Mouse (Mus musculus): ENCODE results near the gene Ap3b1. TPM values are rescaled to one million over a fixed set of nuclear protein-coding genes. Genes with fewer than 3 reads are reported as not detected.
A peak's percentile ranks its signal among the peaks of the same experiment; 100 is the strongest.

The Ap3b1 gene
- polyA plus RNA-seq, 1 experiment from 2014 or later: 39.0 TPM

GRCm38 (mm10) chr13:94571001-94571400 is 212.2 kb downstream of the Ap3b1 start:
- no peak for DNase-seq (ENCODE audit: low spot score, missing footprints)
- H3K9me3 ChIP-seq (ENCODE audit: control insufficient read depth, low read length): no peaks in the 10 kb centered on the region
- H3K36me3 ChIP-seq (ENCODE audit: control insufficient read depth, insufficient read depth, low read length): no peaks in the 10 kb centered on the region
- H3K27ac ChIP-seq (ENCODE audit: low read depth, low read length): no peak overlapping the region
- H3K9ac ChIP-seq (ENCODE audit: low read length): no peak overlapping the region
- no peak overlapping the region for H3K4me2 ChIP-seq
- H3K4me1 ChIP-seq (ENCODE audit: control insufficient read depth, insufficient read depth, low read length): peaks cover 13% of the 10 kb centered on the region
- WGBS: 89% methylated on average over 10 of the region's 10 CpGs
- peaks cover 45% of the 10 kb centered on the region for H3K27me3 ChIP-seq (ENCODE audit: control insufficient read depth, insufficient read depth, low read length)
- H3K4me3 ChIP-seq (ENCODE audit: low read depth, low read length): no peak overlapping the region
- ATAC-seq (ENCODE audit: low FRiP score): no peak

GRCm38 (mm10) chr13:94573356-94573755 is 214.6 kb downstream of the Ap3b1 start:
- Histone ChIP-seq H3K27ac (ENCODE audit: low read depth, low read length) (no peak overlapping the region), H3K4me2 (no peak overlapping the region), H3K27me3 (ENCODE audit: control insufficient read depth, insufficient read depth, low read length) (peaks cover 48% of the 10 kb centered on the region), H3K4me1 (ENCODE audit: control insufficient read depth, insufficient read depth, low read length) (peaks cover 26% of the 10 kb centered on the region), H3K9ac (ENCODE audit: low read length) (no peak overlapping the region), H3K36me3 (ENCODE audit: control insufficient read depth, insufficient read depth, low read length) (no peaks in the 10 kb centered on the region), H3K4me3 (ENCODE audit: low read depth, low read length) (no peak overlapping the region), H3K9me3 (ENCODE audit: control insufficient read depth, low read length) (no peaks in the 10 kb centered on the region)
- DNase-seq (ENCODE audit: low spot score, missing footprints): no peak
- 80% methylated on average over 8 of the region's 8 CpGs for WGBS
- ATAC-seq (ENCODE audit: low FRiP score): no peak

GRCm38 (mm10) chr13:94573833-94574232 is 215.1 kb downstream of the Ap3b1 start:
- DNase-seq (ENCODE audit: low spot score, missing footprints) (no peak), ATAC-seq (ENCODE audit: low FRiP score) (no peak)
- Histone ChIP-seq H3K36me3 (ENCODE audit: control insufficient read depth, insufficient read depth, low read length) (no peaks in the 10 kb centered on the region), H3K27me3 (ENCODE audit: control insufficient read depth, insufficient read depth, low read length) (peaks cover 52% of the 10 kb centered on the region), H3K27ac (ENCODE audit: low read depth, low read length) (no peak overlapping the region), H3K9me3 (ENCODE audit: control insufficient read depth, low read length) (no peaks in the 10 kb centered on the region), H3K4me3 (ENCODE audit: low read depth, low read length) (no peak overlapping the region), H3K9ac (ENCODE audit: low read length) (no peak overlapping the region), H3K4me1 (ENCODE audit: control insufficient read depth, insufficient read depth, low read length) (peaks cover 26% of the 10 kb centered on the region), H3K4me2 (no peak overlapping the region)
- WGBS: 93% methylated on average over 7 of the region's 7 CpGs

GRCm38 (mm10) chr13:94575607-94576398 is 217.0 kb downstream of the Ap3b1 start:
- Histone ChIP-seq H3K36me3 (ENCODE audit: control insufficient read depth, insufficient read depth, low read length) (no peaks in the 10 kb centered on the region), H3K4me1 (ENCODE audit: control insufficient read depth, insufficient read depth, low read length) (peaks cover 24% of the 10 kb centered on the region), H3K27ac (ENCODE audit: low read depth, low read length) (no peak overlapping the region), H3K4me3 (ENCODE audit: low read depth, low read length) (no peak overlapping the region), H3K9me3 (ENCODE audit: control insufficient read depth, low read length) (no peaks in the 10 kb centered on the region), H3K9ac (ENCODE audit: low read length) (no peak overlapping the region), H3K27me3 (ENCODE audit: control insufficient read depth, insufficient read depth, low read length) (peaks cover 49% of the 10 kb centered on the region), H3K4me2 (peak overlapping the region; percentile 23)
- DNase-seq (ENCODE audit: low spot score, missing footprints) (peak; percentile 95), ATAC-seq (ENCODE audit: low FRiP score) (peak; percentile 90)
- WGBS: 5% methylated on average over 17 of the region's 17 CpGs

- peak; percentile 60 for ATAC-seq (ENCODE audit: low FRiP score)
- Histone ChIP-seq H3K4me1 (ENCODE audit: control insufficient read depth, insufficient read depth, low read length) (peaks cover 24% of the 10 kb centered on the region), H3K4me3 (ENCODE audit: low read depth, low read length) (no peak overlapping the region), H3K27ac (ENCODE audit: low read depth, low read length) (peak overlapping the region; percentile 31; the same call in 1 of the 2 replicates), H3K36me3 (ENCODE audit: control insufficient read depth, insufficient read depth, low read length) (no peaks in the 10 kb centered on the region), H3K27me3 (ENCODE audit: control insufficient read depth, insufficient read depth, low read length) (peaks cover 47% of the 10 kb centered on the region), H3K9ac (ENCODE audit: low read length) (no peak overlapping the region), H3K9me3 (ENCODE audit: control insufficient read depth, low read length) (no peaks in the 10 kb centered on the region), H3K4me2 (peak overlapping the region; percentile 23)
- DNase-seq (ENCODE audit: low spot score, missing footprints): peak; percentile 93
- WGBS: 11% methylated on average over 22 of the region's 22 CpGs
Measured at GRCm38 (mm10) chr13:94576399-94577176, 217.8 kb downstream of the Ap3b1 start.

GRCm38 (mm10) chr13:94577177-94577540 is 218.4 kb downstream of the Ap3b1 start:
- peaks cover 49% of the 10 kb centered on the region for H3K27me3 ChIP-seq (ENCODE audit: control insufficient read depth, insufficient read depth, low read length)
- no peaks in the 10 kb centered on the region for H3K9me3 ChIP-seq (ENCODE audit: control insufficient read depth, low read length)
- H3K27ac ChIP-seq (ENCODE audit: low read depth, low read length): no peak overlapping the region
- H3K4me1 ChIP-seq (ENCODE audit: control insufficient read depth, insufficient read depth, low read length): peaks cover 24% of the 10 kb centered on the region
- H3K9ac ChIP-seq (ENCODE audit: low read length): no peak overlapping the region
- no peak overlapping the region for H3K4me2 ChIP-seq
- ATAC-seq (ENCODE audit: low FRiP score): peak; percentile 26; the same call in 1 of the 2 replicates
- H3K4me3 ChIP-seq (ENCODE audit: low read depth, low read length): no peak overlapping the region
- 57% methylated on average over 2 of the region's 2 CpGs for WGBS
- no peak for DNase-seq (ENCODE audit: low spot score, missing footprints)
- H3K36me3 ChIP-seq (ENCODE audit: control insufficient read depth, insufficient read depth, low read length): no peaks in the 10 kb centered on the region

GRCm38 (mm10) chr13:94595289-94595688 is 236.5 kb downstream of the Ap3b1 start:
- whole genome bisulfite sequencing: 1% methylated on average over 14 of the region's 14 CpGs
- H3K4me2 ChIP-seq: peak overlapping the region; percentile 41; the same call in 1 of the 2 replicates
- DNase-seq (ENCODE audit: low spot score, missing footprints) (peak; percentile 95), ATAC-seq (ENCODE audit: low FRiP score) (peak; percentile 70; the same call in 1 of the 2 replicates)
- no peak overlapping the region for H3K27ac ChIP-seq (ENCODE audit: low read depth, low read length)
- H3K4me1 ChIP-seq (ENCODE audit: control insufficient read depth, insufficient read depth, low read length): peaks cover 7% of the 10 kb centered on the region
- no peak overlapping the region for H3K9ac ChIP-seq (ENCODE audit: low read length)
- H3K9me3 ChIP-seq (ENCODE audit: control insufficient read depth, low read length): no peaks in the 10 kb centered on the region
- peaks cover 77% of the 10 kb centered on the region for H3K27me3 ChIP-seq (ENCODE audit: control insufficient read depth, insufficient read depth, low read length)
- H3K36me3 ChIP-seq (ENCODE audit: control insufficient read depth, insufficient read depth, low read length): no peaks in the 10 kb centered on the region
- H3K4me3 ChIP-seq (ENCODE audit: low read depth, low read length): peak overlapping the region; percentile 20; the same call in 1 of the 2 replicates

GRCm38 (mm10) chr13:94595701-94596361 is 237.1 kb downstream of the Ap3b1 start:
- DNase-seq (ENCODE audit: low spot score, missing footprints) (peak; percentile 96), ATAC-seq (ENCODE audit: low FRiP score) (peak; percentile 79)
- H3K27ac ChIP-seq (ENCODE audit: low read depth, low read length): no peak overlapping the region
- H3K9ac ChIP-seq (ENCODE audit: low read length): no peak overlapping the region
- 2% methylated on average over 38 of the region's 38 CpGs for WGBS
- H3K4me1 ChIP-seq (ENCODE audit: control insufficient read depth, insufficient read depth, low read length): peaks cover 7% of the 10 kb centered on the region
- H3K4me3 ChIP-seq (ENCODE audit: low read depth, low read length): peak overlapping the region; percentile 20
- no peaks in the 10 kb centered on the region for H3K9me3 ChIP-seq (ENCODE audit: control insufficient read depth, low read length)
- no peaks in the 10 kb centered on the region for H3K36me3 ChIP-seq (ENCODE audit: control insufficient read depth, insufficient read depth, low read length)
- peak overlapping the region; percentile 41 for H3K4me2 ChIP-seq
- peaks cover 77% of the 10 kb centered on the region for H3K27me3 ChIP-seq (ENCODE audit: control insufficient read depth, insufficient read depth, low read length)
